Mouse (Mus musculus): ENCODE measurements around the gene Tiam1.

DNA sequence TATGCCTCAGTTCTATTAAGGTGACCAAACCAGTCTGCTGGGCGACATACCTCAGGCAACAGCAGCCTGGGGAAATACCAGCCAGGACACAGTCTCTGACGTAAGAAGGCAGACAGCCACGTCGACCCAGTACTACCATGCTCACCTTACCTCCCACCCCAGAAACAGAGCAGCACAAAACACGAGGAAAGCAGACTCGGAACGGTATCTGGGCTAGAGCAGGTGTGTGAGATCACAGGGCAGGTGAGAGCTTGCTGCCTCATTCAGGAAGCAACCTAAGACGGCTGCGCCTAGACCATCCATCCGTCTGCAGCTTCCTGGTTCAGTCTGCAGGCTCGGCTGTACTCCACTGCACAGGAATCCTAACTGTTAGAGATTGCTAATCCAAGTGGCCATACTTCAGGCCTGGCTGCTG lies 45.4 kb downstream of the Tiam1 start:
- TF ChIP-seq CTCF (IDR thresholded peaks at IDR 0.05; ENCODE audit: borderline replicate concordance, extremely low read depth, insufficient read depth, insufficient read length) (no peak), POLR2A (IDR thresholded peaks at IDR 0.05; ENCODE audit: borderline replicate concordance, extremely low read depth, insufficient read depth, insufficient read length, poor library complexity, severe bottlenecking) (no peak)

All from brain, embryonic 14.5 days (tissue).